Mouse (Mus musculus) heart, postnatal 0 days (tissue): ENCODE measurements around the gene Nfix.

Experiments used
- CTCF ChIP-seq: IDR thresholded peaks from 2 replicates; pipeline ENCODE4 v1.5.1; 2016; ENCODE audit warnings: antibody characterized with exemption, control low read depth, low read depth
- EP300 ChIP-seq: IDR thresholded peaks from 2 replicates; pipeline ENCODE4 v1.6.1; 2016; ENCODE audit warnings: antibody characterized with exemption, low read depth

GRCm38 (mm10) chr8:84811303-84811702 lies 11.2 kb upstream of the Nfix start:
- TF ChIP-seq CTCF (no peak), EP300 (no peak)
